Mouse (Mus musculus) CH12.LX (cell line): ENCODE data around the gene Kif6.

Source experiments
- CHD1 ChIP-seq: IDR thresholded peaks from 2 replicates; pipeline ENCODE4 v1.6.1; 2012; ENCODE audit warnings: low read depth, low read length, improper control_type of control experiment, inconsistent platforms
- CHD2 ChIP-seq: IDR thresholded peaks from 2 replicates; pipeline ENCODE4 v1.6.1; 2011; ENCODE audit warnings: low read length, improper control_type of control experiment
- CTCF ChIP-seq, 2 experiments: IDR thresholded peaks in 1 of 2; conservative IDR thresholded peaks in 1 of 2; 2 replicates each; pipeline ENCODE4 v1.5.1; 2011 to 2012; ENCODE audit warnings: low read depth in 2 of 2, low read length in 2 of 2, improper control_type of control experiment in 1 of 2, inconsistent platforms in 1 of 2, mild to moderate bottlenecking in 1 of 2, moderate library complexity in 1 of 2
- EP300 ChIP-seq: IDR thresholded peaks from 2 replicates; pipeline ENCODE4 v1.6.1; 2011; ENCODE audit warnings: low read length, improper control_type of control experiment
- GABPA ChIP-seq: IDR thresholded peaks from 2 replicates; pipeline ENCODE4 v1.6.1; 2012; ENCODE audit warnings: low read depth, low read length, improper control_type of control experiment, inconsistent platforms; ENCODE audit not compliant: insufficient replicate concordance
- MAFK ChIP-seq: IDR thresholded peaks from 2 replicates; pipeline ENCODE4 v1.6.1; 2011; ENCODE audit warnings: low read length, improper control_type of control experiment; ENCODE audit not compliant: insufficient replicate concordance
- MAX ChIP-seq: IDR thresholded peaks from 2 replicates; pipeline ENCODE4 v1.6.1; 2011; ENCODE audit warnings: low read length, improper control_type of control experiment
- POLR2A ChIP-seq: IDR thresholded peaks from 2 replicates; pipeline ENCODE4 v1.6.1; 2011; ENCODE audit warnings: low read depth, mild to moderate bottlenecking, improper control_type of control experiment, low read length
- UBTF ChIP-seq: IDR thresholded peaks from 2 replicates; pipeline ENCODE4 v1.6.1; 2012; ENCODE audit warnings: low read depth, mild to moderate bottlenecking, inconsistent platforms, low read length, improper control_type of control experiment, moderate library complexity
- USF1 ChIP-seq: IDR thresholded peaks from 2 replicates; pipeline ENCODE4 v1.6.1; 2014; ENCODE audit warnings: low read depth, mild to moderate bottlenecking, inconsistent platforms, low read length, improper control_type of control experiment
- ZNF384 ChIP-seq: IDR thresholded peaks from 2 replicates; pipeline ENCODE4 v1.6.1; 2012; ENCODE audit warnings: low read depth, low read length, improper control_type of control experiment, inconsistent platforms

DNA sequence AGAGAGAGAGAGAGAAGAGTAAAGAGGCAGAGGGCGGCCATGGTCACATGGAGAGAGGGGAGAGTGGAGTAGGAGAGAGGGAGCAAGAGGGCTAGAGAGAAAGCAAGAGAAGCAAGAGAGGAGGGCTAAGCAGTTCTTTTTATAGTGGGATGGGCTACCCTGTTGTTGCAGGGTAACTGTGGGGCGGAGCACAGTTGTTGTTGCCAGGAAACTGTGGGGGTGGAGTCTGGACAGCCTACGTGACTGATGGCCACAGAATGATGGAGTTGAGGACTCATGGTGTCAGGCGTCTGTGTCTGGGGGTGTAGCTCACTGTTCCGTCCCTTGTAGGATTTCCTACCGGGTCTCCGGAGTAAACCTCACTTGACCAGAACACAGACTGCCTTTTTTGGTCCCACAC, 324.2 kb downstream of the Kif6 start:
- TF ChIP-seq EP300 (no peak), GABPA (no peak), ZNF384 (no peak), CTCF (conservative IDR thresholded peaks at IDR 0.05 in 1 of 2, IDR thresholded peaks at IDR 0.05 in 1 of 2; ENCODE audit: low read depth in 2 of 2, low read length in 2 of 2) (no peak), CHD2 (no peak), POLR2A (no peak), USF1 (no peak), MAX (no peak), MAFK (no peak), CHD1 (no peak), UBTF (no peak)
